Mouse (Mus musculus) hindbrain, embryonic 13.5 days (tissue): ENCODE data around the gene Psmb1. TPM values are rescaled to one million over a fixed set of nuclear protein-coding genes. Genes with fewer than 3 reads are reported as not detected.

Experiments
- polyA plus RNA-seq: library from polyadenylated mRNA; unstranded; fragments of >200 nt; fragmentation: Nextera tagmentation; extraction: Ambion mirVana; gene quantifications from 2 replicates; pipeline ENCODE4 v1.2.1, GENCODE M21; 2015

Psmb1 gene
- polyA plus RNA-seq, 1 experiment from 2014 or later, result 265 TPM

Other genes with a start within 250 kb of the Psmb1 start
- gene Dll1, start 122.9 kb downstream of the Psmb1 start, polyA plus RNA-seq, result 27.1 and 29.7 TPM in 2 replicates
- gene Fam120b, start 103.5 kb downstream of the Psmb1 start, polyA plus RNA-seq, result 44.4 and 47.0 TPM in 2 replicates
- gene Tbp, start 137 bp upstream of the Psmb1 start, polyA plus RNA-seq, result 57.3 and 62.7 TPM in 2 replicates
- 70.9 and 76.3 TPM in 2 replicates for gene Pdcd2, start 27.6 kb upstream of the Psmb1 start, polyA plus RNA-seq
- 2.6 and 3.3 TPM in 2 replicates for gene Prdm9, start 64.6 kb upstream of the Psmb1 start, polyA plus RNA-seq
- 20.9 and 22.9 TPM in 2 replicates for gene Chd1, start 205.2 kb upstream of the Psmb1 start, polyA plus RNA-seq